Mouse (Mus musculus): ENCODE measurements around the gene Crispld2. TPM values are rescaled to one million over a fixed set of nuclear protein-coding genes. Genes with fewer than 3 reads are reported as not detected.

The Crispld2 gene
- total and polyA plus RNA-seq, 2 experiments from 2014 or later: 2.6 to 15.5 TPM

DNA sequence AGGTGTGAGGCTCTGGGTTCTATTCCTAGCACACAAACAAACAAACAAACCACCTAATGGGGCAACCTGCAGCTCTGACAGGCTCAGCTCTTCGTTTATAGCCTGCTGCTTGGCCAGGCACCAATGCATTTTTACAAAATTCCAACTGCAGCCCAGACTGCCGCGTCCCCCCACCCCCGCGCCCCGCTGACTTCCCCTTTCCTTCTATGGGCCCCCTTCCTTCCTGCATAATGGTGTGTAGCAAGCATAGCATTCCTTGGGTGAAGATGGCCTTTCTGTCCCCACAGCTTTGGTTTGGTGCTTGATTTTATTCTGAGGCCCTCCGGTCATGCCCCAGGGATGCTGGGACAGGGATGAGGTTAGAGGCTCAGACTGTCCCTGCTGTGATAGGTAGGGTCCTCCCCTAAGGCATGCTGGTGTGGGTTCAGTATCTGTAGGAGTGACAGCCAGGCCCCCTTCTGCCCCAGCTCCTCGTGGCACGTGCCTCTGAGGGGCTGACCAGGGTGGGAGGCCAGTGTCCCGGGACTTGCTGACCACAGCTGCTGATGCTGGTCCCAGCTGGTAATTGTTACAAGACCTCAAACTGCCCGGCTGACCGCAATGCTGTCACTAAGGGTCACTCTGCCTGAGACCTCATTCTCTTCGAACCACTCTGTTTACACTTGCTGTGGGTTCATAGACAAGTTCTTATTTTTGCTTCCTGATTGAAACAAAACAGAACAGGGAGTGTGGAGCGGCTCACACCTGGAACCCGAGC is 22.2 kb downstream of the Crispld2 start:
- no peaks in the 10 kb centered on the region for H3K4me1 ChIP-seq (ENCODE audit: control insufficient read depth, insufficient read depth)
- peaks cover 3% of the 10 kb centered on the region; the same call in 1 of the 2 replicates for H3K27me3 ChIP-seq (ENCODE audit: control insufficient read depth, insufficient read depth, low read length)
- TF ChIP-seq EP300 (IDR thresholded peaks at IDR 0.05; ENCODE audit: low read depth) (no peak), CTCF (IDR thresholded peaks at IDR 0.05; ENCODE audit: low read depth) (no peak)
- DNase-seq (ENCODE audit: low spot score) (no peak), ATAC-seq (ENCODE audit: insufficient read depth, low read depth) (no peak)
- no peaks in the 10 kb centered on the region for H3K9me3 ChIP-seq (replicated peaks; ENCODE audit: control insufficient read depth, low read length)
- no peak overlapping the region for H3K27ac ChIP-seq (ENCODE audit: low read depth)
- no peak overlapping the region for H3K9ac ChIP-seq (replicated peaks; ENCODE audit: low read depth, low read length)
- H3K36me3 ChIP-seq (replicated peaks; ENCODE audit: control insufficient read depth, insufficient read depth, low read length): no peaks in the 10 kb centered on the region
- 49% methylated on average over 15 of the region's 15 CpGs for WGBS
- H3K4me2 ChIP-seq (ENCODE audit: low read depth, low read length): no peak overlapping the region
- no peak overlapping the region for H3K4me3 ChIP-seq (ENCODE audit: low read depth, low read length)

DNA sequence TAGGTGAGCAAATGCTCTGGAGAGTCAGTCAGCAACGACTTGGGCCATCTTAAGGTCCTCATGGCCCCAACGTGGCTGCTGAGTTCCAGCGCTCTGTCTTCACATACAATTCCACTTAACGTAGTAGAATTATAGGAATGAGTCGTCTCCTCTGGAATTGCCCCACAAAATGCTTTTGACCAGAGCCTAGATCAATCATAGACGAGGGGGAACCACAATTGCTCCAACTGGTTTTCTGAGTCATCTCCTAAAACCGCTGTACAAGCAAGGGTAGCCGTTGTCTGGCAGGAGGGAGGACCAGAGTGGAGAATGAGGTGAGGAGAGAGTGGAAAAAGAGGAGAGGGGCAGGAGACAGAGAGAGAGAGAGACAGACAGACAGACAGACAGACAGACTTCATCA is 23.7 kb downstream of the Crispld2 start:
- Histone ChIP-seq H3K27me3 (ENCODE audit: control insufficient read depth, insufficient read depth, low read length) (no peaks in the 10 kb centered on the region), H3K27ac (ENCODE audit: low read depth) (no peak overlapping the region), H3K36me3 (replicated peaks; ENCODE audit: control insufficient read depth, insufficient read depth, low read length) (no peaks in the 10 kb centered on the region), H3K9me3 (replicated peaks; ENCODE audit: control insufficient read depth, low read length) (no peaks in the 10 kb centered on the region), H3K9ac (replicated peaks; ENCODE audit: low read depth, low read length) (no peak overlapping the region), H3K4me2 (ENCODE audit: low read depth, low read length) (no peak overlapping the region), H3K4me1 (ENCODE audit: control insufficient read depth, insufficient read depth) (no peaks in the 10 kb centered on the region), H3K4me3 (ENCODE audit: low read depth, low read length) (no peak overlapping the region)
- WGBS: 86% methylated on average over 8 of the region's 8 CpGs
- TF ChIP-seq EP300 (IDR thresholded peaks at IDR 0.05; ENCODE audit: low read depth) (no peak), CTCF (IDR thresholded peaks at IDR 0.05; ENCODE audit: low read depth) (no peak)
- DNase-seq (ENCODE audit: low spot score): no peak
- no peak for ATAC-seq (ENCODE audit: insufficient read depth, low read depth)

DNA sequence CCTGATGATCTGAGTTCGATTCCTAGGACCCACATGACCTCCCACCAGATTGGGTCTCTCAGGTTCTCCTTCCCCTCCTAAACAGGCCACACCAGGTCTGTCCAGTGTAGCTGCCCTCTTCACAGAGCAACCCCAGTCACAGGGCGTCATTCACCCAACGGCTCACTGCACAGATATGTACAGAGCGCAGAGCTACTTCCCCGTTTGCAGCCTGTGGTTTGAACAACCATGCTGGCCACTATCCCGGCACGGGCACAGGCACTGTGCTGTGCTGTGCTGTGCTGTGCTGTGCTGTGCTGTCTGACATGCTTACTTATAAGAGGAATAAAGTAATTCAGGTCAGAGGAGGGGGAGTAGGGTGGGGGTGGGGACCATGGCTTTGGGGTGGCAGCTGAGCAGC is 24.2 kb downstream of the Crispld2 start:
- DNase-seq (ENCODE audit: low spot score) (no peak), ATAC-seq (ENCODE audit: insufficient read depth, low read depth) (no peak)
- Histone ChIP-seq H3K4me1 (ENCODE audit: control insufficient read depth, insufficient read depth) (no peaks in the 10 kb centered on the region), H3K9ac (replicated peaks; ENCODE audit: low read depth, low read length) (no peak overlapping the region), H3K4me2 (ENCODE audit: low read depth, low read length) (no peak overlapping the region), H3K9me3 (replicated peaks; ENCODE audit: control insufficient read depth, low read length) (no peaks in the 10 kb centered on the region), H3K36me3 (replicated peaks; ENCODE audit: control insufficient read depth, insufficient read depth, low read length) (no peaks in the 10 kb centered on the region), H3K27me3 (ENCODE audit: control insufficient read depth, insufficient read depth, low read length) (no peaks in the 10 kb centered on the region), H3K4me3 (ENCODE audit: low read depth, low read length) (no peak overlapping the region), H3K27ac (ENCODE audit: low read depth) (no peak overlapping the region)
- 81% methylated on average over 7 of the region's 7 CpGs for WGBS
- TF ChIP-seq EP300 (IDR thresholded peaks at IDR 0.05; ENCODE audit: low read depth): no peak
- no peak for TF ChIP-seq CTCF (IDR thresholded peaks at IDR 0.05; ENCODE audit: low read depth)

DNA sequence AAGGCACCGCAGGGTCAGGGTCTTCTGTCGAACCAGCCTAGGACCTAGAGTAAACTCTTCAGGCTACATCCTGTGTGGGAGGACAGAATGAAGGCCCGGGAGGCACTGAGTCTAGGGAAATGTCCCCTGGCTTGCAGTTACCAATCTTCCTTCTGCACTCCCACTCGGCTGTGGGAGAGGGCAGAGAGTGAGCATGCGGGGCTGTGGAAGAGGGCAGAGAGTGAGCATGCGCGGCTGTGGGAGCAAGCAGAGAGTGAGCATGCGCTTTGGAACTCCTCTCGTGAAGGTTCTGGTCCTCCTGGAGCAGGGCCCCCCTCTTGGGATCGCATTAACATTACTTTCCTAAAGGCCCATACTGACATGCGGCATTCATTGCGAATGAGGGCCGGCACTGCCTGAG is 25.1 kb downstream of the Crispld2 start:
- TF ChIP-seq EP300 (IDR thresholded peaks at IDR 0.05; ENCODE audit: low read depth): no peak
- no peak for TF ChIP-seq CTCF (IDR thresholded peaks at IDR 0.05; ENCODE audit: low read depth)
- Histone ChIP-seq H3K4me1 (ENCODE audit: control insufficient read depth, insufficient read depth) (no peaks in the 10 kb centered on the region), H3K9me3 (replicated peaks; ENCODE audit: control insufficient read depth, low read length) (no peaks in the 10 kb centered on the region), H3K9ac (replicated peaks; ENCODE audit: low read depth, low read length) (no peak overlapping the region), H3K4me3 (ENCODE audit: low read depth, low read length) (no peak overlapping the region), H3K4me2 (ENCODE audit: low read depth, low read length) (no peak overlapping the region), H3K36me3 (replicated peaks; ENCODE audit: control insufficient read depth, insufficient read depth, low read length) (no peaks in the 10 kb centered on the region), H3K27ac (ENCODE audit: low read depth) (no peak overlapping the region), H3K27me3 (ENCODE audit: control insufficient read depth, insufficient read depth, low read length) (no peaks in the 10 kb centered on the region)
- WGBS: 85% methylated on average over 13 of the region's 13 CpGs
- no peak for DNase-seq (ENCODE audit: low spot score)
- ATAC-seq (ENCODE audit: insufficient read depth, low read depth): no peak

DNA sequence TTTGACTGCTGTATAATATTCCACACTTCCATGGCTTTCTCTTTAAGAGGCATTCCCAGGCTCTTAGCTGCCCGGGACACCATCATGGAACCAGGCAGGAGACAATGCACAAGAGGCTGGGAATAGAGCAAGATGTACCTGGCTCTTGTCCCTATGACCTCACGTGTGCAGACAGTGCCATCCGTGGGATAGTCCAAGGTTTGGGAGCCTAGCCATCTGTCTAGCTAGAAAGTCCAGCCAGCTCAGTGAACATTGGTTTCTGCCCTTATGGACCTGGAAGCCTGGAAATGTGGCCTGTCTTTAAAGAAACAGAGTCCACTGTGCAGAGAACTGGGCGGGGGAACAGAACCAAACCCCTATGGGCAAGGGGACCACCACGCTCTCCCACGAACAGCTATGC is 25.5 kb downstream of the Crispld2 start:
- Histone ChIP-seq H3K36me3 (replicated peaks; ENCODE audit: control insufficient read depth, insufficient read depth, low read length) (no peaks in the 10 kb centered on the region), H3K4me3 (ENCODE audit: low read depth, low read length) (no peak overlapping the region), H3K9me3 (replicated peaks; ENCODE audit: control insufficient read depth, low read length) (no peaks in the 10 kb centered on the region), H3K27me3 (ENCODE audit: control insufficient read depth, insufficient read depth, low read length) (no peaks in the 10 kb centered on the region), H3K4me1 (ENCODE audit: control insufficient read depth, insufficient read depth) (no peaks in the 10 kb centered on the region), H3K27ac (ENCODE audit: low read depth) (no peak overlapping the region), H3K9ac (replicated peaks; ENCODE audit: low read depth, low read length) (no peak overlapping the region), H3K4me2 (ENCODE audit: low read depth, low read length) (no peak overlapping the region)
- DNase-seq (ENCODE audit: low spot score) (no peak), ATAC-seq (ENCODE audit: insufficient read depth, low read depth) (no peak)
- 92% methylated on average over 6 of the region's 6 CpGs for WGBS
- TF ChIP-seq CTCF (IDR thresholded peaks at IDR 0.05; ENCODE audit: low read depth) (no peak), EP300 (IDR thresholded peaks at IDR 0.05; ENCODE audit: low read depth) (no peak)

DNA sequence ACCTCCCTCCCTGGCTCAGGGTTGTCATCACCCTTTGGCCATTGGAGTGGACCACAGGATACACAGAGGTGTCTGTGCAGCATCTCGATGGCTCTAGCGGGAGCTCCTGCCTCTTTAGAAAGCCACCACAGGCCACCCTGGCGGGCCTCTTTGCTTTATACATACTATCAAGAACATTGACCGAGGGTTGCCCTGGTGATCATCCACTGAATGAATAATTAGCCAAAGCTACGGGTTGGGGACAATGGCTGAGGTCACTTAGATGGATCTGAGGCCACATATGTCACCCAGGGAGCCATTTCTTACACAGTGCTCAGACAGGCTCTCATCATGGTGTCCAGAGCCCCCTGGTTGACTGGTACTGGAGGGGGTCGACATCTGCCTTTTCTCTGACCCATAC is 26.1 kb downstream of the Crispld2 start:
- Histone ChIP-seq H3K4me3 (ENCODE audit: low read depth, low read length) (no peak overlapping the region), H3K36me3 (replicated peaks; ENCODE audit: control insufficient read depth, insufficient read depth, low read length) (no peaks in the 10 kb centered on the region), H3K27me3 (ENCODE audit: control insufficient read depth, insufficient read depth, low read length) (no peaks in the 10 kb centered on the region), H3K27ac (ENCODE audit: low read depth) (no peak overlapping the region), H3K9ac (replicated peaks; ENCODE audit: low read depth, low read length) (no peak overlapping the region), H3K4me2 (ENCODE audit: low read depth, low read length) (no peak overlapping the region), H3K9me3 (replicated peaks; ENCODE audit: control insufficient read depth, low read length) (no peaks in the 10 kb centered on the region), H3K4me1 (ENCODE audit: control insufficient read depth, insufficient read depth) (no peaks in the 10 kb centered on the region)
- no peak for ATAC-seq (ENCODE audit: insufficient read depth, low read depth)
- TF ChIP-seq EP300 (IDR thresholded peaks at IDR 0.05; ENCODE audit: low read depth) (no peak), CTCF (IDR thresholded peaks at IDR 0.05; ENCODE audit: low read depth) (no peak)
- no peak for DNase-seq (ENCODE audit: low spot score)
- WGBS: 86% methylated on average over 6 of the region's 6 CpGs

Measured in heart, postnatal 0 days (tissue).